Mouse (Mus musculus): ENCODE data around the gene Zc3h12c.

DNA sequence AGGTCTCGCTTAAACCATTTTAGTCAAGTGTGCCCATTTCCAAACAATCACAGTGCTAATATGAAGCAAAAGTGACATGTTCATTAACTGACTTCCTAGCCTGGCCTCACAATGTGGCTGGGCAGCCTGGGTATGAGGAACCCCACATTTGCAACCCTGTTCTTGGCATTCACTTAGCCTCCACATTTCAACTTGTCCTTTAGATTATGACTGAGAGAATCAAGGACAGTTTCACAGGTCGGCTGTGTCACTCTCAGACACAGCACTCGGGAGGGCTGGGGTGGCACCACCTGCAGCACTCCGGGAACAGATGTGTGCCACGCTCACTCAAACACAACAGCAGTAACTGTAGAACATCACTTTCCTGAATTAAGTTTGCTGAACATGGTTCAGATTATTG is 55.3 kb downstream of the Zc3h12c start:
- TF ChIP-seq POLR2A (IDR thresholded peaks at IDR 0.05; ENCODE audit: borderline replicate concordance, control insufficient read depth, low read depth, low read length), result no peak
- TF ChIP-seq CTCF (IDR thresholded peaks at IDR 0.05; ENCODE audit: control insufficient read depth, insufficient read depth, low read length), result no peak
